23 mouse cellular contexts compared by ENCODE assay signal in genomic region chr15:78395478-78395962, GRCm38 (mm10). TPM values are rescaled to one million over a fixed set of nuclear protein-coding genes. Genes with fewer than 3 reads are reported as not detected.
DNase-seq lines count a peak whose midpoint lies in the region; ATAC-seq and TF ChIP-seq lines count a peak whose summit lies in the region.
"Had no signal": no experiment of that assay in that cellular context is flagged by ENCODE, and none has a peak within 500 bp of the region (broad histone marks: within the 10 kb centered on the region; RNA-seq: fewer than 3 reads in every experiment).

Gene Tex33, minus strand, starts transcription at chr15:78395912.

- H3K9ac ChIP-seq in kidney, embryonic 14.5 days (ENCODE audit: low read depth, low read length): no peak within 1 kb of the TSS
- no peak within 1 kb of the TSS for H3K9ac ChIP-seq in liver, adult 2 months (ENCODE audit: low read depth, low read length)
- H3K9ac ChIP-seq in liver, embryonic 11.5 days (ENCODE audit: low read depth, low read length): no peak within 1 kb of the TSS
- H3K9ac ChIP-seq: embryonic facial prominence, embryonic 13.5 days; forebrain, embryonic 12.5 days; heart, embryonic 12.5 days had no signal

- H3K79me2 ChIP-seq in liver, adult 2 months (ENCODE audit: control insufficient read depth, insufficient read depth, low read length): no peaks in the 10 kb centered on the region

- no peaks in the 10 kb centered on the region for H3K4me1 ChIP-seq in kidney, embryonic 14.5 days (ENCODE audit: control insufficient read depth, insufficient read depth, low read length)
- peaks cover 2% of the 10 kb centered on the region; the same call in 1 of the 2 replicates for H3K4me1 ChIP-seq in liver, adult 2 months (ENCODE audit: control insufficient read depth, insufficient read depth, low read length)
- H3K4me1 ChIP-seq in liver, embryonic 11.5 days (replicated peaks; ENCODE audit: control insufficient read depth, insufficient read depth, low read length): no peaks in the 10 kb centered on the region; the same call in 1 of the 2 replicates
- H3K4me1 ChIP-seq in testis, adult 2 months (ENCODE audit: control insufficient read depth, insufficient read depth, low read length): peaks cover 17% of the 10 kb centered on the region
- H3K4me1 ChIP-seq: embryonic facial prominence, embryonic 13.5 days; forebrain, embryonic 12.5 days; heart, embryonic 12.5 days had no signal

- peak; percentile 71 for DNase-seq in kidney, adult 9 months
- peak; percentile 74 for DNase-seq in liver, adult 2 months (ENCODE audit: extremely low read depth, low read depth, low spot score)
- no peak for DNase-seq in liver, embryonic 11.5 days (ENCODE audit: low spot score)
- DNase-seq in testis, postnatal 10 days (ENCODE audit: low spot score): no peak
- DNase-seq: adrenal gland, adult 2 months; adrenal gland, postnatal 25 days; cerebellum, adult 18-20 months; cerebellum, adult 9-11 months; cerebellum, postnatal 36 days; gastrocnemius, postnatal 14 days had no signal

- H3K4me3 ChIP-seq in kidney, embryonic 14.5 days (ENCODE audit: low read length): no peak within 1 kb of the TSS
- H3K4me3 ChIP-seq in liver, adult 2 months (ENCODE audit: insufficient read depth, low read depth, low read length): no peak within 1 kb of the TSS
- no peak within 1 kb of the TSS for H3K4me3 ChIP-seq in liver, embryonic 11.5 days (ENCODE audit: low read depth, low read length)
- peak within 1 kb of the TSS; percentile 87 for H3K4me3 ChIP-seq in testis, adult 2 months (ENCODE audit: control insufficient read depth, low read depth, low read length)
- H3K4me3 ChIP-seq: embryonic facial prominence, embryonic 13.5 days; forebrain, embryonic 12.5 days; heart, embryonic 12.5 days; hindbrain, embryonic 10.5 days had no signal

- 79% methylated on average over 8 of the region's 8 CpGs for WGBS in kidney, embryonic 14.5 days
- WGBS in liver, adult 2 months: 38% methylated on average over 8 of the region's 8 CpGs
- WGBS in liver, embryonic 11.5 days: 74% methylated on average over 8 of the region's 8 CpGs

- H3K27me3 ChIP-seq in kidney, embryonic 14.5 days (ENCODE audit: control insufficient read depth, insufficient read depth, low read length): no peaks in the 10 kb centered on the region
- no peaks in the 10 kb centered on the region for H3K27me3 ChIP-seq in liver, adult 2 months (ENCODE audit: control insufficient read depth, insufficient read depth, low read length)
- H3K27me3 ChIP-seq in liver, embryonic 11.5 days (replicated peaks; ENCODE audit: control insufficient read depth, insufficient read depth, low read length): no peaks in the 10 kb centered on the region
- H3K27me3 ChIP-seq in testis, adult 2 months (ENCODE audit: control insufficient read depth, insufficient read depth, low read length): no peaks in the 10 kb centered on the region
- H3K27me3 ChIP-seq: embryonic facial prominence, embryonic 13.5 days; forebrain, embryonic 12.5 days; heart, embryonic 12.5 days had no signal

- no peaks in the 10 kb centered on the region for H3K36me3 ChIP-seq in kidney, embryonic 14.5 days (ENCODE audit: control insufficient read depth, insufficient read depth, low read length)
- H3K36me3 ChIP-seq in liver, adult 2 months (ENCODE audit: control insufficient read depth, insufficient read depth, low read length): 0 out of 2 replicates have a peak, but pooled peaks cover 3% of the 10 kb centered on the region
- H3K36me3 ChIP-seq in liver, embryonic 11.5 days (ENCODE audit: control insufficient read depth, insufficient read depth, low read length): no peaks in the 10 kb centered on the region
- no peaks in the 10 kb centered on the region for H3K36me3 ChIP-seq in testis, adult 2 months (ENCODE audit: control insufficient read depth, insufficient read depth, low read length)
- H3K36me3 ChIP-seq: forebrain, embryonic 12.5 days; heart, embryonic 12.5 days; hindbrain, embryonic 10.5 days had no signal

- no peaks in the 10 kb centered on the region for H3K9me3 ChIP-seq in kidney, embryonic 14.5 days (ENCODE audit: control insufficient read depth, low read length)
- no peaks in the 10 kb centered on the region for H3K9me3 ChIP-seq in liver, embryonic 11.5 days (ENCODE audit: control insufficient read depth, low read length)
- H3K9me3 ChIP-seq: forebrain, embryonic 12.5 days; heart, embryonic 12.5 days; hindbrain, embryonic 10.5 days had no signal

- ATAC-seq in kidney, embryonic 14.5 days (ENCODE audit: low FRiP score, low TSS enrichment): no peak
- no peak for ATAC-seq in liver, embryonic 11.5 days (replicated peaks; ENCODE audit: low FRiP score)
- ATAC-seq in frontal cortex, adult (ENCODE audit: low TSS enrichment): no peak
- ATAC-seq: forebrain, embryonic 16.5 days had no signal

- no peak for TF ChIP-seq POLR2A in liver, adult 2 months (IDR thresholded peaks at IDR 0.05; ENCODE audit: extremely low read depth, insufficient read depth, low read length)
- TF ChIP-seq POLR2A in testis, adult 2 months (IDR thresholded peaks at IDR 0.05; ENCODE audit: control insufficient read depth, low read depth, low read length): peak; percentile 80; the same call in 1 of the 2 replicates

- no peak within 1 kb of the TSS for H3K27ac ChIP-seq in kidney, embryonic 14.5 days (ENCODE audit: low read depth, low read length)
- H3K27ac ChIP-seq in liver, adult 2 months (replicated peaks; ENCODE audit: insufficient read depth, low read depth, low read length): no peak within 1 kb of the TSS
- no peak within 1 kb of the TSS for H3K27ac ChIP-seq in liver, embryonic 11.5 days (ENCODE audit: low read depth, low read length)
- H3K27ac ChIP-seq in testis, adult 2 months (ENCODE audit: control insufficient read depth, insufficient read depth, low read depth, low read length): peak within 1 kb of the TSS; percentile 77
- H3K27ac ChIP-seq: embryonic facial prominence, embryonic 13.5 days; forebrain, embryonic 12.5 days; hindbrain, embryonic 10.5 days had no signal

- no peak within 1 kb of the TSS for H3K4me2 ChIP-seq in kidney, embryonic 14.5 days (replicated peaks; ENCODE audit: low read depth, low read length)
- no peak within 1 kb of the TSS for H3K4me2 ChIP-seq in liver, embryonic 11.5 days
- H3K4me2 ChIP-seq: embryonic facial prominence, embryonic 13.5 days; forebrain, embryonic 12.5 days; heart, embryonic 12.5 days had no signal

- TF ChIP-seq CTCF in liver, adult 2 months (IDR thresholded peaks at IDR 0.05; ENCODE audit: low read depth, low read length): no peak
- no peak for TF ChIP-seq CTCF in testis, adult 2 months (IDR thresholded peaks at IDR 0.05; ENCODE audit: control insufficient read depth, insufficient read depth, insufficient replicate concordance, low read depth, low read length)

RNA-seq across cellular contexts. Expression of gene Tex33, which starts in this region (rescaled TPM):
- not detected in 2 replicates for polyA plus RNA-seq in kidney, embryonic 14.5 days (2014; fragmentation: Nextera tagmentation; extraction: Ambion mirVana)
- total RNA-seq in liver, adult 2 months (2014; rRNA removed): not detected in 2 replicates
- not detected in 2 replicates for polyA plus RNA-seq in liver, adult 2 months (2012; rRNA removed)
- not detected in 2 replicates for polyA plus RNA-seq in liver, embryonic 11.5 days (2014; fragmentation: Nextera tagmentation; extraction: Ambion mirVana)
- 1,340 and 1,395 TPM in 2 replicates for polyA plus RNA-seq in testis, adult 2 months (2012; rRNA removed)
- total RNA-seq: adrenal gland, adult 2 months; adrenal gland, postnatal 25 days; ES-E14; gastrocnemius, adult 18-20 months; gastrocnemius, postnatal 14 days; heart, adult 8-10 months; heart, postnatal 25 days had no signal
- polyA plus RNA-seq: adrenal gland, adult 2 months; embryonic facial prominence, embryonic 13.5 days; forebrain, embryonic 12.5 days; forebrain, embryonic 16.5 days; heart, embryonic 12.5 days; heart, embryonic 16.5 days; hindbrain, embryonic 10.5 days had no signal

Comparison
In these comparisons a context has a peak if more than half of its experiments do, and no peak if none do; other contexts are left out.
1. RNA of gene Tex33 (polyA plus RNA-seq): 1,340 to 1,395 TPM in testis, adult 2 months; not detected in kidney, embryonic 14.5 days, not detected in liver, adult 2 months and not detected in liver, embryonic 11.5 days; every median in the first group is over 1,000 times any median in the second.
2. Peak in DNase-seq in liver, adult 2 months; RNA of the gene not detected or under 1 TPM.